In the genomic region with DNA sequence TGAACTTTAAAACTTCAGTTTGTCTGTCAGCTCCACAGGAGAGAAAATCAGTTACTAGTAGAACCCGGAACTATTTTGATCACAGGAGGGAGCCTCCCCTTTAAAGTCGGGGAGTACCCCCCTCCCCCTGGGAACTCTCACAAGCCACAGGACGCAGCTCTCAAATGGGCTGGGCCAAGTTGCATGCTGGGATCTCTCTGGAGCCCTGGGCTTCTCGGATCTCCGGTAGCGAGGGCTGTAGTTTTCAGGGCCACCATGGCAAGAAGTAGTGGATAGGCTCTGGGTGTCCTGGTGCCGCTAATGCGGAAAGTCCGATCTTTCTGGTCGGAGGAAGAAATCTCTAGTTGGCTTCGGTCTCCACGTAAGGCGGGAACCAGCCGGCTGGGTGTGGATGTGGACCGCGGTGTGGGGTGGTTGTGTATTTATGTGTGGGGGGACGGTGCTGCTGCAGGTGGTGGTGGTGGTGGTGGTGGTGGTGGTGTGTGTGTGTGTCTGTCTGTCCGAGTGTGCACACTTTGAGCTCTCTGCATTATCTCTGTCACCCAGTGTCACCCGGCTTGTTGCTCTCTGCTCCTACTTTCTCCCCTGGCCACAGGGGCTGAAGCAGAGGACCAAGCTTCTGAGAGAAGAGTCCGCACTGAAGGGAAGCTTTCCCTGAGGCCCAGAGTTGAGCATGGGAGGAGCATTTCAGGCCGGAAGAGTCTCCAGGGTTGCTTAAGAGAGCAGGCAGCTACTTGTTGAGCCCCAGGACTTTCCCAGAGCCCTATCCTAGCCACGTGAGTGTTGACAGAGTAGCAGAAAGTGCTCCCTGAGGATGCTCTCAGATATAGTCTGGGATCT, we compare ENCODE assay signal across 8 mouse cellular contexts. TPM values are rescaled to one million over a fixed set of nuclear protein-coding genes. Genes with fewer than 3 reads are reported as not detected.
DNase-seq lines count a peak whose midpoint lies in the region; ATAC-seq and TF ChIP-seq lines count a peak whose summit lies in the region.

No protein-coding gene starts in this region.

- peak; percentile 64 for DNase-seq in 3134 (ENCODE audit: extremely low read depth, insufficient read length, low spot score)
- peak; percentile 54 to 68 for DNase-seq in adrenal gland, adult 18-20 months (ENCODE audit: low spot score in 2 of 2)
- DNase-seq in heart, embryonic 10.5 days (ENCODE audit: low spot score), result peak; percentile 90
- DNase-seq in midbrain, postnatal 0 days (ENCODE audit: low spot score), result peak; percentile 71
- peak; percentile 60 to 77 for DNase-seq in spleen, postnatal 10 days (ENCODE audit: low spot score in 2 of 2)

- peak overlapping the region; percentile 90 for H3K27ac ChIP-seq in heart, embryonic 10.5 days
- H3K27ac ChIP-seq in kidney, embryonic 15.5 days, result peak overlapping the region; percentile 90
- peak overlapping the region; percentile 84 for H3K27ac ChIP-seq in limb, embryonic 15.5 days
- no peak overlapping the region for H3K27ac ChIP-seq in midbrain, postnatal 0 days (ENCODE audit: low read depth, low read length)

- no peaks in the 10 kb centered on the region for H3K9me3 ChIP-seq in erythroblast, embryonic 14.5 days (ENCODE audit: control insufficient read depth, low read length)
- no peaks in the 10 kb centered on the region for H3K9me3 ChIP-seq in heart, embryonic 10.5 days
- no peaks in the 10 kb centered on the region for H3K9me3 ChIP-seq in kidney, embryonic 15.5 days (replicated peaks)
- no peaks in the 10 kb centered on the region for H3K9me3 ChIP-seq in limb, embryonic 15.5 days
- no peaks in the 10 kb centered on the region for H3K9me3 ChIP-seq in midbrain, postnatal 0 days (ENCODE audit: low read length)

- peak overlapping the region; percentile 69 for H3K9ac ChIP-seq in kidney, embryonic 15.5 days
- peak overlapping the region; percentile 57 for H3K9ac ChIP-seq in limb, embryonic 15.5 days
- peak overlapping the region; percentile 52 for H3K9ac ChIP-seq in midbrain, postnatal 0 days (replicated peaks; ENCODE audit: low read length, poor library complexity, severe bottlenecking)

- peak overlapping the region; percentile 79 for H3K4me3 ChIP-seq in erythroblast, embryonic 14.5 days (replicated peaks)
- H3K4me3 ChIP-seq in heart, embryonic 10.5 days, result peak overlapping the region; percentile 73
- H3K4me3 ChIP-seq in kidney, embryonic 15.5 days (replicated peaks), result peak overlapping the region; percentile 70
- peak overlapping the region; percentile 60 for H3K4me3 ChIP-seq in limb, embryonic 15.5 days
- H3K4me3 ChIP-seq in midbrain, postnatal 0 days (ENCODE audit: low read depth, low read length), result peak overlapping the region; percentile 44

- peak overlapping the region; percentile 76 for H3K4me2 ChIP-seq in kidney, embryonic 15.5 days
- H3K4me2 ChIP-seq in limb, embryonic 15.5 days, result peak overlapping the region; percentile 74
- H3K4me2 ChIP-seq in midbrain, postnatal 0 days (ENCODE audit: low read depth, low read length, poor library complexity, severe bottlenecking), result peak overlapping the region; percentile 70

- H3K4me1 ChIP-seq in erythroblast, embryonic 14.5 days (ENCODE audit: control insufficient read depth), result peaks cover 30% of the 10 kb centered on the region
- H3K4me1 ChIP-seq in heart, embryonic 10.5 days, result peaks cover 14% of the 10 kb centered on the region
- peaks cover 14% of the 10 kb centered on the region for H3K4me1 ChIP-seq in kidney, embryonic 15.5 days
- H3K4me1 ChIP-seq in limb, embryonic 15.5 days, result peaks cover 11% of the 10 kb centered on the region
- no peaks in the 10 kb centered on the region for H3K4me1 ChIP-seq in midbrain, postnatal 0 days (ENCODE audit: insufficient read depth, low read length)

- peaks cover 12% of the 10 kb centered on the region for H3K36me3 ChIP-seq in erythroblast, embryonic 14.5 days (ENCODE audit: control insufficient read depth)
- peaks cover 30% of the 10 kb centered on the region for H3K36me3 ChIP-seq in heart, embryonic 10.5 days
- H3K36me3 ChIP-seq in kidney, embryonic 15.5 days, result peaks cover 19% of the 10 kb centered on the region
- peaks cover 15% of the 10 kb centered on the region for H3K36me3 ChIP-seq in limb, embryonic 15.5 days
- no peaks in the 10 kb centered on the region; the same call in none of the 2 replicates for H3K36me3 ChIP-seq in midbrain, postnatal 0 days (ENCODE audit: insufficient read depth, low read length)

- no peak for TF ChIP-seq CTCF in midbrain, postnatal 0 days (IDR thresholded peaks at IDR 0.05)

- H3K27me3 ChIP-seq in erythroblast, embryonic 14.5 days (ENCODE audit: control insufficient read depth), result no peaks in the 10 kb centered on the region
- no peaks in the 10 kb centered on the region for H3K27me3 ChIP-seq in heart, embryonic 10.5 days (ENCODE audit: insufficient read depth, poor library complexity, severe bottlenecking)
- H3K27me3 ChIP-seq in kidney, embryonic 15.5 days, result no peaks in the 10 kb centered on the region
- H3K27me3 ChIP-seq in limb, embryonic 15.5 days, result no peaks in the 10 kb centered on the region
- H3K27me3 ChIP-seq in midbrain, postnatal 0 days (ENCODE audit: insufficient read depth, low read length), result no peaks in the 10 kb centered on the region

- WGBS in heart, embryonic 10.5 days, result under 1% methylated on average over 22 of the region's 22 CpGs
- WGBS in kidney, embryonic 15.5 days, result under 1% methylated on average over 22 of the region's 22 CpGs
- 0% methylated on average over 22 of the region's 22 CpGs for WGBS in limb, embryonic 15.5 days
- WGBS in midbrain, postnatal 0 days, result 0% methylated on average over 22 of the region's 22 CpGs

- ATAC-seq in kidney, embryonic 15.5 days (replicated peaks; ENCODE audit: low FRiP score), result peak; percentile 93
- ATAC-seq in limb, embryonic 15.5 days (ENCODE audit: insufficient number of reproducible peaks, low FRiP score, low TSS enrichment, low read depth), result peak; percentile 77
- peak; percentile 80; the same call in 1 of the 2 replicates for ATAC-seq in midbrain, postnatal 0 days (ENCODE audit: low FRiP score)

RNA-seq across cellular contexts. Expression of a gene that starts 3.3 kb away (rescaled TPM):
- total RNA-seq in adrenal gland, adult 18-20 months (2021), result 1 to 10 TPM; 3.9 to 5.2 TPM
- not detected in 2 replicates for polyA plus RNA-seq in erythroblast, embryonic 14.5 days (2012)
- polyA plus RNA-seq in heart, embryonic 10.5 days (2016; fragmentation: Nextera tagmentation; extraction: Ambion mirVana), result 4.4 and 4.7 TPM in 2 replicates
- 3.9 TPM in 2 replicates for polyA plus RNA-seq in kidney, embryonic 15.5 days (2015; fragmentation: Nextera tagmentation; extraction: Ambion mirVana)
- polyA plus RNA-seq in limb, embryonic 15.5 days (2015; fragmentation: Nextera tagmentation; extraction: Ambion mirVana), result 3.6 and 3.7 TPM in 2 replicates
- 0.71 and 1.5 TPM in 2 replicates for total RNA-seq in midbrain, postnatal 0 days (2014; rRNA removed)
- 0.53 and 0.68 TPM in 2 replicates for polyA plus RNA-seq in midbrain, postnatal 0 days (2015; fragmentation: Nextera tagmentation; extraction: Ambion mirVana)

RNA-seq across cellular contexts. Expression of a gene that starts 22.2 kb away (rescaled TPM):
- total RNA-seq in adrenal gland, adult 18-20 months (2021), result 1 to 10 TPM; 3.1 to 3.3 TPM
- polyA plus RNA-seq in erythroblast, embryonic 14.5 days (2012), result not detected in 2 replicates
- polyA plus RNA-seq in heart, embryonic 10.5 days (2016; fragmentation: Nextera tagmentation; extraction: Ambion mirVana), result 6.9 and 7.4 TPM in 2 replicates
- polyA plus RNA-seq in kidney, embryonic 15.5 days (2015; fragmentation: Nextera tagmentation; extraction: Ambion mirVana), result 8.3 and 8.8 TPM in 2 replicates
- 7.2 and 8.0 TPM in 2 replicates for polyA plus RNA-seq in limb, embryonic 15.5 days (2015; fragmentation: Nextera tagmentation; extraction: Ambion mirVana)
- total RNA-seq in midbrain, postnatal 0 days (2014; rRNA removed), result 6.8 and 10.1 TPM in 2 replicates
- 4.7 and 5.8 TPM in 2 replicates for polyA plus RNA-seq in midbrain, postnatal 0 days (2015; fragmentation: Nextera tagmentation; extraction: Ambion mirVana)

RNA-seq across cellular contexts. Expression of a gene that starts 53.6 kb away (rescaled TPM):
- total RNA-seq in adrenal gland, adult 18-20 months (2021), result 1 to 10 TPM; 7.9 to 9.0 TPM
- polyA plus RNA-seq in erythroblast, embryonic 14.5 days (2012), result 0.01 and 0.11 TPM in 2 replicates
- 1.3 and 1.6 TPM in 2 replicates for polyA plus RNA-seq in heart, embryonic 10.5 days (2016; fragmentation: Nextera tagmentation; extraction: Ambion mirVana)
- polyA plus RNA-seq in kidney, embryonic 15.5 days (2015; fragmentation: Nextera tagmentation; extraction: Ambion mirVana), result 2.4 and 2.5 TPM in 2 replicates
- 1.8 and 2.0 TPM in 2 replicates for polyA plus RNA-seq in limb, embryonic 15.5 days (2015; fragmentation: Nextera tagmentation; extraction: Ambion mirVana)
- total RNA-seq in midbrain, postnatal 0 days (2014; rRNA removed), result 6.4 and 7.3 TPM in 2 replicates
- polyA plus RNA-seq in midbrain, postnatal 0 days (2015; fragmentation: Nextera tagmentation; extraction: Ambion mirVana), result 0.81 and 0.88 TPM in 2 replicates
